Mouse (Mus musculus): ENCODE measurements around the gene Egflam. TPM values are rescaled to one million over a fixed set of nuclear protein-coding genes. Genes with fewer than 3 reads are reported as not detected.

Gene Egflam
- polyA plus RNA-seq, 1 experiment from 2014 or later: 26.9 TPM

DNA sequence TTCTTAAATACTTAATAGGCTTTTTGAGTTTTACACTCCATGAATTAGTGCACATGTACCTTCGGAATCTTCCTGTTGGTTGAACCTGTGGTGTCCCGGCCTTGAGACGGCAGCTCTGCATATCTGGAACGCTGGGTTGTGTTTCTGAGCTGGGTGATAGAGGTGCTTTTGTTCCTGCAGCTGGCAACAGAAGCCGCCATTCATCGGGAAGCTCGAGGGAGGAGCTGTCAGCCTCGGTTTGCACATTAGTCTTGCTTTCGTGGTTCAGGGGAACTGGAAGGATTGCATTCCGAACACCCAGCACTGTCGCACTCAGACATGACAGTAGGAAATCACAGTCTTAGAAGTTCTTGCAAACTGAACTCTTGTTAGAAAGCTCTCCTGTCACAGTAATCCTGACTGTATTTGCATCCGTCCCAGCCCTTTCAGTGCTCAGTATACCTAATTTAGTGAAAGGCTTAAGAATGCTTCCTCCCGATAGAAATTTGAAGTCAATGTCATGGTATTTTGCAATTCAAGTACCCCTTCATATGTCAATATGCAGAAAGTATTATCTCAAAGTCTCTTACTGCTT lies 204.0 kb downstream of the Egflam start:
- WGBS: 33% methylated on average over 13 of the region's 13 CpGs
- Histone ChIP-seq H3K4me2 (0 out of 2 replicates have a peak overlapping the region, but pooled peaks have one; percentile 2), H3K36me3 (peaks cover 29% of the 10 kb centered on the region), H3K27ac (peak overlapping the region; percentile 59), H3K27me3 (no peaks in the 10 kb centered on the region), H3K9ac (no peak overlapping the region), H3K4me1 (peaks cover 42% of the 10 kb centered on the region), H3K4me3 (no peak overlapping the region), H3K9me3 (no peaks in the 10 kb centered on the region)
- no peak for ATAC-seq (ENCODE audit: borderline replicate concordance, extremely low read depth, low FRiP score, low TSS enrichment)

DNA sequence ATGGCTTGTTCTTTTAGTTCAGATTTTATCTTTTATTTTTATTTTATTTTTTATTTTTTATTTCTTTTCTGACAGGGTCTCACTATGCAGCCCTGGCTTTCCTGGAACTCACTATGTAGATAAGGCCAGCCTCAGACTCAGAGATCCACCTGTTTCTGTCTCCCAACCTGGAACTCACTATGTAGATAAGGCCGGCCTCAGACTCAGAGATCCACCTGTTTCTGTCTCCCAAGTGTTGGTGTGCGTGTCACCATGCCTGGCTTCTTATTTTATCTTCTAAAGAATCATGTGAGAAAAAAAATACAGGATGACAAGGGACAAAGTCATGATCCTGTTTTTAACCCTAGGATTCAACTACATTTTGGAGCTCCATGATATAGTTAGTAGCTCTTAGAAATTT lies 205.6 kb downstream of the Egflam start:
- Histone ChIP-seq H3K36me3 (peaks cover 33% of the 10 kb centered on the region), H3K9ac (no peak overlapping the region), H3K27ac (no peak overlapping the region), H3K27me3 (no peaks in the 10 kb centered on the region), H3K9me3 (no peaks in the 10 kb centered on the region), H3K4me3 (no peak overlapping the region), H3K4me1 (peaks cover 37% of the 10 kb centered on the region), H3K4me2 (no peak overlapping the region)
- WGBS: 94% methylated on average over 2 of the region's 2 CpGs
- no peak for ATAC-seq (ENCODE audit: borderline replicate concordance, extremely low read depth, low FRiP score, low TSS enrichment)

DNA sequence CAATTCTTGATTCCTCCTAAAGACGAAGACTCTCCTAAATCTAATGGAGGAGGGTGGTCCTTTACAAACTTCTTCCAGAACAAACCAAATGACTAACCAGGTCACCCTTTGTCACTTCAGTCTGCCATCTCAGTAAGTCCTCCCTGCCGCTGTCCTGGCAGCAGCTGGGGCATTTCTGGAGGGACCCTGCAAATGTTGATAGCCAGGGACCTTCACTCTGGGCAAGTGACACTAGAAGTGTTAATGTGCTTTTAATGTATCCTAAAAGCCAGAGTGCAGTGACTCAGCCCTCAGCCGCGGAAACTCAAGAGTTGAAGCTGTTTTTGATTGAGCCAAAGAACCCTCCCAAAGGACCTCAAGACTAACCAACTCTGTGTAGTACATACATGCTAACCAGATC lies 207.1 kb downstream of the Egflam start:
- Histone ChIP-seq H3K4me3 (no peak overlapping the region), H3K4me2 (no peak overlapping the region), H3K27me3 (no peaks in the 10 kb centered on the region), H3K9ac (no peak overlapping the region), H3K4me1 (peaks cover 37% of the 10 kb centered on the region), H3K36me3 (peaks cover 44% of the 10 kb centered on the region), H3K27ac (no peak overlapping the region), H3K9me3 (no peaks in the 10 kb centered on the region)
- 70% methylated on average over 4 of the region's 4 CpGs for WGBS
- no peak for ATAC-seq (ENCODE audit: borderline replicate concordance, extremely low read depth, low FRiP score, low TSS enrichment)

DNA sequence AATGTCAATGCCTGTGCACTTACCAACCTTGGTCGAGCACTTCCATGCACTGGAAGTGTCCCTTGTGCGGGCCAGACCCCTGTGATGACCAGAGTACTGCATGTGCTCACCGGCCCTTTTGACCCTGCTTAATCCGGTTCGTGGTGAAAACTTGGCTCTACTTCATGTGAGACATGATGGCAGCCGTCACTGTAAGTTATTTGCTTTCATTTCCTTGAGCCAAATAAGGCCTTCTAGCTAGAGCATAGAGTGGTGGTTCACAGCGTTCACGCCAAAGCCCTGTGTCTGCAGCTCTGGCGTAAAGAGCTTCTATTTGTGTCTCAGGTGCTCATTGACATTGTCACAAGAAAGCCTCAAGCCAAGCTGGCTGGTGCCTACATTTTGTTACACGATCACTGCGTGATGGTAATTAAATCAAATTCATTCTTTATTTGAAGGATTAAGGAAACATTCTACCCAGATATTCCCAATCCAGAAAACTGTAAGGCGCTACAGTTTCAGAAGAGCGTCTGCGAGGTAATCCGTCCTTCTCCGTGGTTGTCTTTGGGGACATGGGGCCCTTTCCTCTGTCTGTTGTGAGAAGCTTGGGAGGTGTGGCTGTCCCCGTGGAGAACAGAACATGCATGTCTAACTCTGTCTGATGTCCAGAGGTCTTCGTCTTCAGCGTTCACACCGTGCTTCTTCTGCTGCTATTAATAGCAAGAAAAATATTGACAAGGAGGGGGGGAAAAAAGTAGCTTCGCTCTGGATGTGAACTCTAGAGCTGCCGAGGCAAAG lies 208.3 kb downstream of the Egflam start:
- no peak for ATAC-seq (ENCODE audit: borderline replicate concordance, extremely low read depth, low FRiP score, low TSS enrichment)
- no peak overlapping the region for H3K9ac ChIP-seq
- H3K4me1 ChIP-seq: peaks cover 36% of the 10 kb centered on the region
- WGBS: 68% methylated on average over 22 of the region's 22 CpGs
- no peaks in the 10 kb centered on the region for H3K9me3 ChIP-seq
- no peak overlapping the region for H3K4me2 ChIP-seq
- no peaks in the 10 kb centered on the region for H3K27me3 ChIP-seq
- H3K4me3 ChIP-seq: no peak overlapping the region
- no peak overlapping the region for H3K27ac ChIP-seq
- H3K36me3 ChIP-seq: peaks cover 55% of the 10 kb centered on the region

DNA sequence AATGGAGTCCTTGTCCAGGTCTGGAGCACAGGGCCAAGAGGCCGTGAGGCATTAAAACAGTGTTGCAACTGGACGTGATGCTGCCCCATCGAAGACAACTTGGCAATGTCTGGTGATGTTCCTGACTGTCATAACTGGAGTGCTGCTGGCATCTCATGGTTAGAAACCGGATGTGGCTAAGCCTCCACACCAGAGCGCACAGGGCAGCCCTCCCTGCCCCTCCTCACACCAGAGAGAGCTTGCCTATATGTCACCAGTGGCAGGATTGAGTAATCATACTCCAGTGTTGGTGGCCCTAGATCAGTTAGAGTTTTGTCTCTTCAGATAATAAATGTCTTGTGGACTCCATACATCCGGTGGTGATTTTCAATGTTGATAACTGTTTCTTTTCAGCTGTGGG lies 210.5 kb downstream of the Egflam start:
- Histone ChIP-seq H3K4me2 (no peak overlapping the region), H3K9ac (no peak overlapping the region), H3K27me3 (no peaks in the 10 kb centered on the region), H3K4me1 (peaks cover 20% of the 10 kb centered on the region), H3K36me3 (peaks cover 61% of the 10 kb centered on the region), H3K9me3 (no peaks in the 10 kb centered on the region), H3K27ac (no peak overlapping the region), H3K4me3 (no peak overlapping the region)
- 74% methylated on average over 6 of the region's 6 CpGs for WGBS
- no peak for ATAC-seq (ENCODE audit: borderline replicate concordance, extremely low read depth, low FRiP score, low TSS enrichment)

DNA sequence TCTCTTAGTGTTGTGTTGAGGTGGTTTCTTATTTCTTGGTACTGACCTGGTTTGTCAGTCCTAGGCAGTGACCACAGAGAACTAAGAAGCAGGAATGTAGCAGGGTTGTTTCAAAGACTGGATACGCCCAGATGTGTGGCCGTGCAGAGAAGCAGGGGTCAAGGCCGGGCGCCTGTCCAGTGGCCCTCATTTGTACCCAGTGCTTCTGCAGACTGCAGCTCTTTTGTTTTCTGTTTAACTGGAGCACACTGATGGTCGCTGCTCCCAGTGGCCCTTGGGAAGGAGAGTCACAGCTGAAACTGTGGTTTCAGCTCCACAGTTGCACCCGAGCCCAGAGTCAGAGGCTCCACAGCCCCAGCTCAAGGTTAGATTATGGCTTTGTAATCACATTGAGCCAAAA lies 217.6 kb downstream of the Egflam start:
- no peak overlapping the region for H3K4me2 ChIP-seq
- no peak overlapping the region for H3K4me3 ChIP-seq
- no peak for ATAC-seq (ENCODE audit: borderline replicate concordance, extremely low read depth, low FRiP score, low TSS enrichment)
- no peak overlapping the region for H3K9ac ChIP-seq
- H3K36me3 ChIP-seq: peaks cover 52% of the 10 kb centered on the region
- WGBS: 73% methylated on average over 6 of the region's 6 CpGs
- no peaks in the 10 kb centered on the region for H3K9me3 ChIP-seq
- H3K4me1 ChIP-seq: no peaks in the 10 kb centered on the region
- no peak overlapping the region for H3K27ac ChIP-seq
- no peaks in the 10 kb centered on the region for H3K27me3 ChIP-seq

DNA sequence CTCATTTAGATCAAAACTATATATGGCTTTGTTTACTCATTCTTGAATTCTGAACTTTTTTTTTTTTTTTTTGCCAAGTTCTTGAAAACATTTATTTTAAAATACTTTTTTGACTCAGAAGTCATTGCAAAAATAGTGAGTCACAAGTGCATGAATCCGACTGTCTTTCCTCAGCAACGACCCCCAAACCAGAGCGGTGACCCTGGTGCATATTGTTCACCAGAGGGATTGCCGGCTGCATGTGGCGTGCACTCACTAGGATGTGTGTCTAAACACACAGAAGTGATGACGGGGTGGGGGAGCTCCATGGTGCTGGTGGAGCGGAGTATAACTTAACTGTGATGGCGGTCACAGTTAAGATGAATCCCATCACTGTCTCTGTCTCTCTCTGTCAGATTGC lies 224.4 kb downstream of the Egflam start:
- no peak overlapping the region for H3K27ac ChIP-seq
- no peak for ATAC-seq (ENCODE audit: borderline replicate concordance, extremely low read depth, low FRiP score, low TSS enrichment)
- peaks cover 36% of the 10 kb centered on the region for H3K36me3 ChIP-seq
- 0 out of 2 replicates have a peak, but pooled peaks cover 8% of the 10 kb centered on the region for H3K4me1 ChIP-seq
- WGBS: 88% methylated on average over 8 of the region's 8 CpGs
- no peaks in the 10 kb centered on the region for H3K9me3 ChIP-seq
- H3K4me3 ChIP-seq: no peak overlapping the region
- H3K4me2 ChIP-seq: no peak overlapping the region
- H3K27me3 ChIP-seq: no peaks in the 10 kb centered on the region
- H3K9ac ChIP-seq: no peak overlapping the region

DNA sequence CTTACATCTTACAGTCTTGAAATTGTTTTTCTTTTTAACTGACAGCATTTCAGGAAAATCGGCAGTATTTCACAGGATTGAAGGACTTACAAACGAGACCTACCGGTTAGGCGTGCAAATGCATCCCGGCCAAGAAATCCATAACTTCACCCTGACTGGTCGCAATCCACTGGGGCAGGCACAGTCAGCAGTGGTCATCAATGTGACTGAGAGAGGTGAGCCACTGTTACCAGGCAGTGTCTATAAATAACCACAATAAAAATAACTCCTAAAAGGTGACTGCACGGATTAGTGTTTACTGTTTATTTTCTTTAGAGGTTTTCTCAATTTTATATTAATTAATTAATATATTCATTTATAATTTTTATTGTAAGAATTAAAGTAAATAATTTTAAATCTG lies 224.8 kb downstream of the Egflam start:
- H3K27me3 ChIP-seq: no peaks in the 10 kb centered on the region
- peaks cover 34% of the 10 kb centered on the region for H3K36me3 ChIP-seq
- ATAC-seq (ENCODE audit: borderline replicate concordance, extremely low read depth, low FRiP score, low TSS enrichment): no peak
- no peak overlapping the region for H3K9ac ChIP-seq
- no peak overlapping the region for H3K4me2 ChIP-seq
- no peaks in the 10 kb centered on the region for H3K9me3 ChIP-seq
- H3K4me3 ChIP-seq: no peak overlapping the region
- H3K27ac ChIP-seq: no peak overlapping the region
- 74% methylated on average over 7 of the region's 7 CpGs for WGBS
- 0 out of 2 replicates have a peak, but pooled peaks cover 8% of the 10 kb centered on the region for H3K4me1 ChIP-seq

DNA sequence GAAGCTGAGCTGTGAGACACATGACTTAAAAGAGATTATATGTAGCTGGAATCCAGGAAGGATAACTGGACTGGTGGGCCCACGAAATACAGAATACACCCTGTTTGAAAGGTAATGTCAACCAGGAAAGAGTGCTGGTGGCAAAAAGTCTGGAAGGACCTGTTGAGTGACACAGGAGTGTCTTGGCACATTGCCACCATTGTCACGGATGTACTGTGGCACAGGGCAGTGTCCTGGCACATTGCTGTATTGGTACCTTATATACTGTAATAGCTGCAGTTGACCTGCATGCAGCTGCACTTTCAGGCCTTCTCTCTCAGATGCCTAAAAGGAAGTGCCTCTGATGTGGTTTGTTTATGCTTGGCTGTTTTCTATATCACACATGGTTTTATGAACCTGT lies 225.3 kb downstream of the Egflam start:
- H3K4me1 ChIP-seq: 0 out of 2 replicates have a peak, but pooled peaks cover 8% of the 10 kb centered on the region
- WGBS: 33% methylated on average over 2 of the region's 2 CpGs
- H3K27ac ChIP-seq: no peak overlapping the region
- H3K4me3 ChIP-seq: no peak overlapping the region
- H3K27me3 ChIP-seq: no peaks in the 10 kb centered on the region
- H3K4me2 ChIP-seq: no peak overlapping the region
- peaks cover 32% of the 10 kb centered on the region for H3K36me3 ChIP-seq
- no peaks in the 10 kb centered on the region for H3K9me3 ChIP-seq
- no peak overlapping the region for H3K9ac ChIP-seq
- no peak for ATAC-seq (ENCODE audit: borderline replicate concordance, extremely low read depth, low FRiP score, low TSS enrichment)

DNA sequence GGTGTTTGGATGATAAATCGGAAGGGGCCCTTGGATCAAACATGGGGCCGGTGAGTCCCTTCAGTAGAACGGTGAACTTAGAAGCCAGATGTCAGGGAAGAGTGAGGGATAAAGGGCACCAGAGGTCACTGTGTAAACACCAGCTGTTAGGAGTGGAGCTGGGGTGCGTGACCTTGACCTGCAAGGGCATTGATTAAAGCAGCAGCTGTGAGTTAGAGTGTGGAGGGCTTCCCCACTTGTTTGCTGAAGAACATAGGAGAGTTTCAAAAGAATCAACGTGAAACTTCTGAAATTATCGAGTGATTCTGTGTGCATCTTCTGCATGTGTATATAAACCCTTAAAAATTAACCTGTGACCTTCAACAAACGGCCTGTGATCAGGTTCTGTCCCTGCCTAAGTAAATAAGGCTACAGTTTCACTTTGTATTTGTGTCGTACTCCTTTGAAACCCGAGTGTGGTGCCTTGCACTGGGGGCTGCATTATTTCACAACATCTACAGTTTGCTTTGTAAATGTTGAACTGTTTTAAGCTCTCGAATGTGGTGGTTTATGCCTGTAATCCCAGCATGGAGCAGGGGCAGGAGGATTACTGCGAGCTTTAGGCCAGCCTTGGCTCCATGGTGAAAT lies 230.2 kb downstream of the Egflam start:
- no peak overlapping the region for H3K27ac ChIP-seq
- H3K9ac ChIP-seq: no peak overlapping the region
- WGBS: 42% methylated on average over 11 of the region's 11 CpGs
- no peak for ATAC-seq (ENCODE audit: borderline replicate concordance, extremely low read depth, low FRiP score, low TSS enrichment)
- H3K4me2 ChIP-seq: no peak overlapping the region
- H3K27me3 ChIP-seq: no peaks in the 10 kb centered on the region
- H3K9me3 ChIP-seq: no peaks in the 10 kb centered on the region
- H3K4me3 ChIP-seq: no peak overlapping the region
- peaks cover 22% of the 10 kb centered on the region for H3K36me3 ChIP-seq
- H3K4me1 ChIP-seq: 0 out of 2 replicates have a peak, but pooled peaks cover 4% of the 10 kb centered on the region

DNA sequence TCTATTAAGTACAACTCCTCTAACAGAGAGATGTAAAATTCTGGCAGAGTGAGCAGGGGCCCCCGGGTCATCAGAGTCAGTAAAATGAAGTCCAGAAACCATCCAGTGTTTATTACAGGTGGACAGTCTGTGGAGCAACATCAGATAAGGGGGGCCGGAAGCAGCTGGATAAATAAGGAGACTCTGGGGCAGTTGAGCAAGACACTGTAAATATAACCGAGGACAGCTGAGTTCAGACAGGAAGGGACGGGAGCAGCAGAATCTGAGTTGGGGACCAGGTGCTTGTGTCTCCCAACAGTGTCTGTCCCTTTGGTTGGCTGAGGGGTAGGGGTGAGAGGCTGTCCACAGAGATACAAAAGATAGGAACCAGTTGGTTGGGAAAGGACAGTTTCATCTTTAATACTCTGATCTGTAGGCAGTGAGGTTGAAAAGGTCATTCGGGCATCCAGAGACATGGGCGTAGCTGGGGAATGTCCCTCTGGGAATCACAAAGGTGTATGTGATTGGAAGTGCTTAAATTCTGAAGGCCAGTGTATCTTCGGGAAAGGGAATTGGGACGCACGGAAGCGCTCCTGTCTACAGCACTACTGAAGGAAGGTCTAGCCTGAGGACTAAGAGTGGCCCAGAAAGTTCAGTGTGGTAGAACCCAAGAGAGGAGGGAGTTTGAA lies 230.8 kb downstream of the Egflam start:
- ATAC-seq (ENCODE audit: borderline replicate concordance, extremely low read depth, low FRiP score, low TSS enrichment): no peak
- H3K9me3 ChIP-seq: no peaks in the 10 kb centered on the region
- H3K36me3 ChIP-seq: peaks cover 27% of the 10 kb centered on the region
- no peak overlapping the region for H3K4me2 ChIP-seq
- H3K27ac ChIP-seq: no peak overlapping the region
- H3K27me3 ChIP-seq: no peaks in the 10 kb centered on the region
- H3K4me1 ChIP-seq: no peaks in the 10 kb centered on the region
- H3K4me3 ChIP-seq: no peak overlapping the region
- 73% methylated on average over 10 of the region's 10 CpGs for WGBS
- no peak overlapping the region for H3K9ac ChIP-seq

DNA sequence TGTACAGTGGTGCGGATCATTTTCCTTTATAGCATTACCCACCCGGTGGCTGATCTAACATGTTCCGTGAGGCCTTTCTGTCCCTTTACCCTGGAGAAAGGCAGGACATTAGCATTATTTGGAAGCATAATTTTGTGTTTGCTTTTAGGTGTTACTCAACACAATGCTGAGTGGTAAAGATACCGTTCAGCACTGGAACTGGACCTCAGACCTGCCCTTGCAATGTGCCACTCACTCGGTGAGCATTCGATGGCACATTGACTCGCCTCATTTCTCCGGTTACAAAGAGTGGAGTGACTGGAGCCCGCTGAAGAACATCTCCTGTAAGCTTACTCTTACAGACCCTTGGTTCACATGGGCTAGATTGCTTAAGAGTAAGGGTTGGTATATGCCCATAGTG lies 231.5 kb downstream of the Egflam start:
- peaks cover 32% of the 10 kb centered on the region for H3K36me3 ChIP-seq
- no peak for ATAC-seq (ENCODE audit: borderline replicate concordance, extremely low read depth, low FRiP score, low TSS enrichment)

More for the DNA sequence above, 231.5 kb downstream of the Egflam start:
- Histone ChIP-seq H3K4me3 (no peak overlapping the region), H3K27me3 (no peaks in the 10 kb centered on the region), H3K4me2 (no peak overlapping the region), H3K27ac (no peak overlapping the region), H3K9me3 (no peaks in the 10 kb centered on the region), H3K4me1 (no peaks in the 10 kb centered on the region), H3K9ac (no peak overlapping the region)
- 89% methylated on average over 9 of the region's 9 CpGs for WGBS

Measured in lung, embryonic 15.5 days (tissue).